Mouse (Mus musculus): Measurements from ENCODE around the gene Mex3d. TPM values are rescaled to one million over a fixed set of nuclear protein-coding genes. Genes with fewer than 3 reads are reported as not detected.
A peak's percentile ranks its signal among the peaks of the same experiment; 100 is the strongest.

Gene Mex3d
- polyA plus RNA-seq, 1 experiment, result 13.4 TPM

DNA sequence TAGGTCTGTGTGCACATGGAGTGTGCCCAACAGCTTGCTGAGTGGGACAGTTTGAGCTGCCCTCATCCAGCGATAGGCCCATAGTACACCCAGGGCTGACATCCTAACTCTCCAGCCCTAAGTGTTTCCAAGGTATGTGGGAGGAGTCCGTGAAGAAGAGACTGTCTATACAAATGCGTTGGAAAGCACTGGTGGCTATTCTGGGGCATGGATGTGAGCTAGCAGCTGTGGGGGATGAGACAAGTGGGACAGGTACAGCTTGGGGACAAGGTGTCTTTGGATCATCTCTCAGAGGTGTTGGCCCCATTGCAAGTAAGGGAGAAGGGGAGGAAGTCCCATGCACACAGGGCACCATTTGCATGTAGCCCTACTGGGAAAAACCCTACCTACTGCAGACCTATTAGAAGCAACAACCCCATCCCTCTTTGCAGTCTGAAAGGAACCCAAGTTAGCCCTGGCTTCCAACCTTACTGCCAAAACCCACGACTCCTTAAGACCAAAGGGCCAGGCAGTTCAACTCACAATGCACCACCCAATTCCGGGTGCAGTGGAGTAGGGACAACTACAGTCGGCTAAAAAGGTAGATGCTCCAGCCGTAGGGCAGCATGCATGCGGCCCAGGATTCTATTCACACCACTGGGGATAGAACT is 10.2 kb upstream of the Mex3d start:
- 52% methylated on average over 8 of the region's 8 CpGs for WGBS
- TF ChIP-seq CTCF (IDR thresholded peaks at IDR 0.05; ENCODE audit: extremely low read depth, insufficient read depth, insufficient read length, insufficient replicate concordance) (no peak), POLR2A (IDR thresholded peaks at IDR 0.05; ENCODE audit: low read depth, low read length) (no peak)
- Histone ChIP-seq H3K27me3 (ENCODE audit: control insufficient read depth, insufficient read depth, low read length) (no peaks in the 10 kb centered on the region), H3K4me1 (ENCODE audit: control insufficient read depth, insufficient read depth, insufficient read length) (peaks cover 19% of the 10 kb centered on the region; the same call in 1 of the 2 replicates), H3K4me3 (ENCODE audit: extremely low read depth, insufficient read depth, insufficient read length) (peak overlapping the region; percentile 4; the same call in 1 of the 2 replicates), H3K27ac (ENCODE audit: insufficient read depth, low read length) (no peak overlapping the region), H3K36me3 (ENCODE audit: control insufficient read depth, insufficient read depth, low read length) (peaks cover 26% of the 10 kb centered on the region)
- DNase-seq (ENCODE audit: low read depth in 1 of 2, low spot score in 2 of 2), result no peak

DNA sequence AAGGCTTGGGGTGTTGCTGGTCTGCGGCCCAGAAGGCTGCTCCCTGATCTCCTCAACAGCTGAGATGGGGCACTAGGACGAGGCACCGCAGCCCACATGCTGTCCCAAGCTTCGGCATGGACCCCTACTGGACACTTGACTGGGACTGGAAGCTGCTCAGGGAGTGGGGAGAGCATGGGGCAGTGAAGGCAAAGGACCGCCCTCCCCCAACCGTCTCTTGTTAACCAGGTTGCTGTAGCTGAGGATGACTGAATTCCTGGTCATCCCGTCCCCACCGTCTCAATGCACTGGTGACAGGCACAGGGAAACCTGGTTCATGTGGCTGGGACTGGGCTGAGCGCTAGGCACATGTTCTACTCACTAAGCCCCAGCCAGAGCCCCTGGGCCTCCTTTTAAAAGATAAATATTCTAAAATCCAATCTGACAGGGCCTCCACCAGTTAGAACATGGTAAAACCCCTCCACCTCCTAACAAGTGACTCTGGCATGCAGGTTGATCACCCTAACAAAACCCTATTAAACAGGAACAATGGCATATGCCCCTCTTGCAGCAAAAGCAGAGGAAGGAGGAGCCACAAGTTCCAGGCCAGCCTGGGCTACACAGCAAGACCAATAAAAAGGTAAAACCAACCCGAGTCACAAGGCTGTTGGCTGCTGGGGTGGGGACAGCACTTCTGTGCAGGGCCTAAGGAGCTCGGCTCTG is 9.5 kb upstream of the Mex3d start:
- Histone ChIP-seq H3K36me3 (ENCODE audit: control insufficient read depth, insufficient read depth, low read length) (peaks cover 30% of the 10 kb centered on the region), H3K4me3 (ENCODE audit: extremely low read depth, insufficient read depth, insufficient read length) (no peak overlapping the region), H3K4me1 (ENCODE audit: control insufficient read depth, insufficient read depth, insufficient read length) (peaks cover 19% of the 10 kb centered on the region; the same call in 1 of the 2 replicates), H3K27me3 (ENCODE audit: control insufficient read depth, insufficient read depth, low read length) (no peaks in the 10 kb centered on the region), H3K27ac (ENCODE audit: insufficient read depth, low read length) (no peak overlapping the region)
- no peak for TF ChIP-seq CTCF (IDR thresholded peaks at IDR 0.05; ENCODE audit: extremely low read depth, insufficient read depth, insufficient read length, insufficient replicate concordance)
- no peak for TF ChIP-seq POLR2A (IDR thresholded peaks at IDR 0.05; ENCODE audit: low read depth, low read length)
- 88% methylated on average over 11 of the region's 11 CpGs for WGBS
- DNase-seq (ENCODE audit: low read depth in 1 of 2, low spot score in 2 of 2), result no peak

DNA sequence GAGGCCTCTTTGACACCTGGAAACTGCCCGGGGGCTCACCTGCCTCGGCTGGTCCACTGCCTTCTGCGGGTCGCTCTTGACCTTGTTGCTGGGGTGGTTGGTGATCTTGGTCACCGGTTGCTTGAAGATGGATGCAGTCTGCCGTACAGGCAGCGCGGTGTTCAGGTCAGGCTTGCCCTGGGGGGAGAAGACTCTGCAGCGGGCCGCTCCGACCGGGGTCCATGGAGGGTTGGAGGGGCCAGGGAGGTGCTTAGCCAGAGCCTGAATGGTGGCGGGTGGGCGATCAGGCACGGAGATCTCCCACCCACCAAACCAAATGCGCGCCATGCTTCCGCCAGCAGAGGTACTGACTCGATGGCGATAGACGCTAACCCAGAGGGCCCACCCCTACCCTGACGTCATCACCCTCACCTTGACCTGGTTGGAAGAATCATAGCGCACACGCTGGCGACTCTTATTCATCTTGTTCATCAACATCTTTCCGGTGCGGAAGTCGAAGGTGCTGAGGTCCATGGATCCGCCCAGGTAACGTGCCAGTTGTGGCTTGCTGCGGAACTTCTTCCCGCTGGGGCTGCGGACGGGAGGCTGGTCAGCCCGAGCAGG is 7.7 kb upstream of the Mex3d start:
- peaks cover 13% of the 10 kb centered on the region; the same call in 1 of the 2 replicates for H3K4me1 ChIP-seq (ENCODE audit: control insufficient read depth, insufficient read depth, insufficient read length)
- no peak for DNase-seq (ENCODE audit: low read depth in 1 of 2, low spot score in 2 of 2)
- peaks cover 30% of the 10 kb centered on the region for H3K36me3 ChIP-seq (ENCODE audit: control insufficient read depth, insufficient read depth, low read length)
- TF ChIP-seq CTCF (IDR thresholded peaks at IDR 0.05; ENCODE audit: extremely low read depth, insufficient read depth, insufficient read length, insufficient replicate concordance), result no peak
- no peak for TF ChIP-seq POLR2A (IDR thresholded peaks at IDR 0.05; ENCODE audit: low read depth, low read length)
- H3K4me3 ChIP-seq (ENCODE audit: extremely low read depth, insufficient read depth, insufficient read length), result no peak overlapping the region
- WGBS, result 96% methylated on average over 35 of the region's 35 CpGs
- H3K27ac ChIP-seq (ENCODE audit: insufficient read depth, low read length), result no peak overlapping the region
- no peaks in the 10 kb centered on the region for H3K27me3 ChIP-seq (ENCODE audit: control insufficient read depth, insufficient read depth, low read length)

DNA sequence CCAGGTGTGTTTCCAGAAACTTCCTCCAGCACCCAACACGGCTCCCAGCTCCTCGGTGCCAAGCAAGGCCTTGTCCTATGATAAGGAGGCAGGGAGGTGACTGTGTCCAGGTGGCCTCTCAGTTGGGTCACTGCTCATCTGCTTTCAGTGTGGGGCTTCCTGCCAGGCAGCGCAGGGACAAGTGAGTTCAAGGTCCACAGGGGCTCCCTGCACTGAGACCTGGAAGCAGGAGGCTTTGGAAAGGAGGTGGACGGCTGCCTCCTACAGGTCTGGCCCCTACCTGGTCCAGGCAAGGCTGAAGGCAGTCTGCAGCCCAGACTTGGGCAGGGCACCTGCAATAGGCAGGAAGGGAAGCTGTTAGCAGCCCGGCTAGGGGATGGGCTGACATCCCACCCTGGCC is 5.2 kb upstream of the Mex3d start:
- Histone ChIP-seq H3K4me1 (ENCODE audit: control insufficient read depth, insufficient read depth, insufficient read length) (peaks cover 17% of the 10 kb centered on the region; the same call in 1 of the 2 replicates), H3K27me3 (ENCODE audit: control insufficient read depth, insufficient read depth, low read length) (no peaks in the 10 kb centered on the region), H3K27ac (ENCODE audit: insufficient read depth, low read length) (no peak overlapping the region), H3K4me3 (ENCODE audit: extremely low read depth, insufficient read depth, insufficient read length) (no peak overlapping the region), H3K36me3 (ENCODE audit: control insufficient read depth, insufficient read depth, low read length) (peaks cover 30% of the 10 kb centered on the region)
- no peak for TF ChIP-seq POLR2A (IDR thresholded peaks at IDR 0.05; ENCODE audit: low read depth, low read length)
- TF ChIP-seq CTCF (IDR thresholded peaks at IDR 0.05; ENCODE audit: extremely low read depth, insufficient read depth, insufficient read length, insufficient replicate concordance), result no peak
- no peak for DNase-seq (ENCODE audit: low read depth in 1 of 2, low spot score in 2 of 2)
- 96% methylated on average over 5 of the region's 5 CpGs for WGBS

DNA sequence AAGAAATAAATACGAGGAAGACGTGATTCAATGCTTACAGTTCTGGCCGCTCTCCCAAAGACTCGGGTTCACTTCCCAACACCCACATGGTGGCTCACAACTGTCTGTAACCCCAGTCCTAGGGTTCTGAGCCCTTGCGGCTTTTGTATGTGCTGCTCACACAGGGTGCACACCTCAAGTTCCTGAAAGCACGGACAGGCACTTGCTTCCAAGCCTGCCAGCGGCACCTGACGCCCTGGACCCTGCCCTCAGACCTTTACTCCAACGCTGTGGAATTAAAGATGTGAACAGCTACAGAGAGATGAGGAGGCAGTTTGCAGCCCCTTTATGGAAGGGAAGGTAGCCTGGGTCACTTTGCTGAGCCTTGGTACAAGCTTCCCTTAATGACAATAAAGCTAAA is 3.2 kb upstream of the Mex3d start:
- Histone ChIP-seq H3K27me3 (ENCODE audit: control insufficient read depth, insufficient read depth, low read length) (peaks cover 8% of the 10 kb centered on the region), H3K4me3 (ENCODE audit: extremely low read depth, insufficient read depth, insufficient read length) (no peak overlapping the region), H3K4me1 (ENCODE audit: control insufficient read depth, insufficient read depth, insufficient read length) (peaks cover 23% of the 10 kb centered on the region), H3K27ac (ENCODE audit: insufficient read depth, low read length) (no peak overlapping the region), H3K36me3 (ENCODE audit: control insufficient read depth, insufficient read depth, low read length) (peaks cover 30% of the 10 kb centered on the region)
- TF ChIP-seq CTCF (IDR thresholded peaks at IDR 0.05; ENCODE audit: extremely low read depth, insufficient read depth, insufficient read length, insufficient replicate concordance), result no peak
- TF ChIP-seq POLR2A (IDR thresholded peaks at IDR 0.05; ENCODE audit: low read depth, low read length), result no peak
- DNase-seq (ENCODE audit: low read depth in 1 of 2, low spot score in 2 of 2), result no peak
- 92% methylated on average over 9 of the region's 9 CpGs for WGBS

DNA sequence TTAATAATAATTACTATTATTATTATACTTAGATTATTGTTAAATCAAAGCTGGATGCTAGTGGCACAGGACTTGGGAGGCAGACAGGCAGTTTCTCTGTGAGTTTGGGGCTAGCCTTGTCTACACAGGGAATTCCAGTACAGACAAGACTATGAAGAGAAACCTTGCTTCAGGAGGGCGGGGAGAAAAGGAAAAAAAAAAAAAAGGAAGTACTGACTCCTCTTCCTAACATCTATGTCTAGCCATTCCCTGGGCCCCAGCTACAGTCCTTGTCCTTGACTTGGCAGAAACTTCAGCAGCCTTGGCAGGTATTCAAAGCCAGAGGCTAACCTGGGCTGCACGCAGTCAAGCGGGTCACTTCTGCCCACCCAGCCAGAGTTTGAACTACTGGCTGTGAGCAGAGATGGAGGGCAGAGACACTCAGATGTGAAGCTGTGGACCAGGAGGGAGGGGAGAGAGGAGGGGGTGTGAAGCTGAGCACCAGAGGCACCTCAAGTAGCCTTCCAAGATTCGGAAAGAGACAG is 1.8 kb upstream of the Mex3d start:
- H3K36me3 ChIP-seq (ENCODE audit: control insufficient read depth, insufficient read depth, low read length), result peaks cover 23% of the 10 kb centered on the region
- H3K4me1 ChIP-seq (ENCODE audit: control insufficient read depth, insufficient read depth, insufficient read length), result peaks cover 26% of the 10 kb centered on the region
- WGBS, result 74% methylated on average over 4 of the region's 4 CpGs
- H3K27ac ChIP-seq (ENCODE audit: insufficient read depth, low read length), result no peak overlapping the region
- no peak for TF ChIP-seq CTCF (IDR thresholded peaks at IDR 0.05; ENCODE audit: extremely low read depth, insufficient read depth, insufficient read length, insufficient replicate concordance)
- no peak for TF ChIP-seq POLR2A (IDR thresholded peaks at IDR 0.05; ENCODE audit: low read depth, low read length)
- peaks cover 8% of the 10 kb centered on the region for H3K27me3 ChIP-seq (ENCODE audit: control insufficient read depth, insufficient read depth, low read length)
- DNase-seq (ENCODE audit: low read depth in 1 of 2, low spot score in 2 of 2), result no peak
- no peak overlapping the region for H3K4me3 ChIP-seq (ENCODE audit: extremely low read depth, insufficient read depth, insufficient read length)
